Mouse (Mus musculus): ENCODE data around the gene Skida1. TPM values are rescaled to one million over a fixed set of nuclear protein-coding genes. Genes with fewer than 3 reads are reported as not detected.

Skida1 gene
- polyA plus RNA-seq, 2 experiments = 0.27 to 0.60 TPM

DNA sequence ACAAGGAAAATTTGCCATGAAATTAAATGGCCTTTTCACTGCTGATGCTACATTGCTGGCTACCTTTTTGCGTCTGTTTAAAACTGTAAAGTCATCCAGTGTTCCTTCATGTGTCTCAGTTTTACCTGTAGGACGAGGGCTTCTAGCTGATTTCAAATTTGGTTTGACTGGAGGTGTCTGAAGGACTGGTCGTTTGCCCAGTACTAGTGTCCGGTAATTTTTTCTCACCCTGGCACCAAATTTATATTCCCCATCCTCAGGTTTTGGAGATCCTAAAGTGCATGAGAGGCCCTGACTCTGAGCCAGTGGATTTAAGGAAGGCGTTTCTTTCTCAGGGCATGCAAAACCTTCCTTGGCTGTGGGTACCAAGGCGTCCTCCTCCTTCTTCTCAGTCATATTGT, 3.1 kb downstream of the Skida1 start:
- Histone ChIP-seq H3K4me1 (replicated peaks; ENCODE audit: control insufficient read depth in 2 of 2, insufficient read depth in 2 of 2, low read length in 1 of 2) (peaks cover 0 to 11% of the 10 kb centered on the region in 2 experiments; a peak in 3 of 4 replicates), H3K9ac (replicated peaks) (no peak overlapping the region), H3K27ac (no peak overlapping the region), H3K4me2 (ENCODE audit: low read depth) (peak overlapping the region; percentile 70), H3K9me3 (ENCODE audit: control insufficient read depth, low read length) (no peaks in the 10 kb centered on the region), H3K27me3 (ENCODE audit: control insufficient read depth, insufficient read depth, low read length) (peaks cover 71% of the 10 kb centered on the region), H3K4me3 (ENCODE audit: insufficient read depth in 1 of 2, low read depth in 2 of 2, low read length in 2 of 2) (peak overlapping the region in 1 of 2 experiments; percentile 67; a peak in 2 of 4 replicates), H3K36me3 (replicated peaks; ENCODE audit: control insufficient read depth, insufficient read depth, low read depth) (no peaks in the 10 kb centered on the region)
- 44% methylated on average over 6 of the region's 6 CpGs for WGBS (ENCODE audit: insufficient replicate concordance)
- DNase-seq (ENCODE audit: low read depth in 3 of 3, low spot score in 3 of 3) (no peak), ATAC-seq (ENCODE audit: insufficient read depth) (no peak)
- no peak for TF ChIP-seq CTCF (IDR thresholded peaks at IDR 0.05; ENCODE audit: low read depth)
- no peak for TF ChIP-seq EP300 (IDR thresholded peaks at IDR 0.05; ENCODE audit: low read depth)

DNA sequence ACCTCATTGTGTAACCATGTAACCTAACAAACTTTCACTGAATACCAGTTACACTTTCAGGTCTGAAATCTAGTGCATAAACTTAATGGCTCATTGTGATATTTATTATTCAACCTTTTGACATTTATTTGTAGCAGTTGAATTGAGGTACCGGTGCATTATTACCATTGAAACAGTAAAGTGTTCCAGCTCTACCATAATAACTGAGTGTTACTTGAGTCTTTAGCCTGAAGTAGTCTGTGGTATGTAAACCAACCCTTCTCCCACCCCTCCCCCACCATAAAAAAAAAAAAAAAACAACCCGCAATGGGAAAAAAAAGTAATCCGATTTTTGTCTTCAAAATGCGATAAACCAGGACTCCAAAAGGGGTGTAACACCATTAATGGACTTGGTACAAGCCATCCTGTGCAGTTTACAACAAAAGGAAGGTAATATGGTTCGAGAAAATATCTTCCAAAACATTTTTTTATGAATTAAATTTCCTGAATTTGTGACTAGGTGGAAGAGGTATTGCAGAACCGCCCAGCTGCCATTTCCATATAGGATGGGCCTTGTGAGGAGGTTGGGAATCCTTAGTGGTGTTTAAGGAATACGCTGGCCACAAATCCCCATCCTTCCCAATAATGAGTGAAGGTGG, 3.6 kb downstream of the Skida1 start:
- Histone ChIP-seq H3K4me1 (replicated peaks; ENCODE audit: control insufficient read depth in 2 of 2, insufficient read depth in 2 of 2, low read length in 1 of 2) (peaks cover 0 to 11% of the 10 kb centered on the region in 2 experiments; a peak in 3 of 4 replicates), H3K4me2 (ENCODE audit: low read depth) (peak overlapping the region; percentile 70), H3K27ac (no peak overlapping the region), H3K9me3 (ENCODE audit: control insufficient read depth, low read length) (no peaks in the 10 kb centered on the region), H3K36me3 (replicated peaks; ENCODE audit: control insufficient read depth, insufficient read depth, low read depth) (no peaks in the 10 kb centered on the region), H3K27me3 (ENCODE audit: control insufficient read depth, insufficient read depth, low read length) (peaks cover 70% of the 10 kb centered on the region), H3K9ac (replicated peaks) (no peak overlapping the region), H3K4me3 (ENCODE audit: insufficient read depth in 1 of 2, low read depth in 2 of 2, low read length in 2 of 2) (no peak overlapping the region; a peak in 1 of 4 replicates)
- no peak for TF ChIP-seq EP300 (IDR thresholded peaks at IDR 0.05; ENCODE audit: low read depth)
- TF ChIP-seq CTCF (IDR thresholded peaks at IDR 0.05; ENCODE audit: low read depth) = no peak
- WGBS (ENCODE audit: insufficient replicate concordance) = 37% methylated on average over 7 of the region's 7 CpGs
- ATAC-seq (ENCODE audit: insufficient read depth) (no peak), DNase-seq (ENCODE audit: low read depth in 3 of 3, low spot score in 3 of 3) (no peak)

DNA sequence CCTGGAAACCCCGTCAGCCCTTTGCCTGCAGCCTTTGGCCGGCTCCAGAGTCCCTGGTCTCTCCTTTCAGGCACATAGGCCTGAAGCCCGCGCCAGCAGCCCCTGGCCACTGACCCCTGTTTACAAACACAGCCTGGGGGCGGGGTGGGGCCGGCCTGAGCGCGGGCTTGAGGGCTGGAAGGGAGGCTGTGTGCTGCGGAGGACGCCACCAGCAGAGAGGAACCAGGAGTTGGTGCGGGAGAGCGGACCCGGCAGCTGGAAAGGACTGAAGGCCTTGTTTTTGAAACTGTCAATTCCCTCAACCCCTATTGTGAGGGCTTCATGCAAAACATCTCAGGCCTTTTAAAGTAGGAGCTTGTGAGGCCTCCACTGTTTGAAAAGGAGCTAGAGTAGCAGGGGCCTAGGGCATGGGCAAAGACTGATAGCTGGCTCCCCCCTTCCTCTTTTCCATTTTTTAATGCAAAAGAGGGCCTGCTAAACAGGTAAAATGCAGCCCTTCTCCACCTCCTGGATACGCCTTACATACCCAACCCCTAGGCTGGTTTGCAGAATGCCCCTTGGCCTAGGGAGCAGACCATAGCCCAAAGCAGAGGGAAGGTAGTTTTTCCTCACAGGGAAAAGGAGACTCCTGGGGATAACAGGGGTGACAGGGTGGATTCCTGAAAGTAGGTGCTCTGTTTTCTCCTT, 7.5 kb downstream of the Skida1 start:
- Histone ChIP-seq H3K27ac (no peak overlapping the region), H3K9ac (replicated peaks) (no peak overlapping the region), H3K36me3 (replicated peaks; ENCODE audit: control insufficient read depth, insufficient read depth, low read depth) (no peaks in the 10 kb centered on the region), H3K4me1 (replicated peaks; ENCODE audit: control insufficient read depth in 2 of 2, insufficient read depth in 2 of 2, low read length in 1 of 2) (peaks cover 0 to 8% of the 10 kb centered on the region in 2 experiments; a peak in 1 of 4 replicates), H3K27me3 (ENCODE audit: control insufficient read depth, insufficient read depth, low read length) (peaks cover 58% of the 10 kb centered on the region), H3K4me2 (ENCODE audit: low read depth) (peak overlapping the region; percentile 18; the same call in 1 of the 2 replicates), H3K9me3 (ENCODE audit: control insufficient read depth, low read length) (no peaks in the 10 kb centered on the region), H3K4me3 (ENCODE audit: insufficient read depth in 1 of 2, low read depth in 2 of 2, low read length in 2 of 2) (no peak overlapping the region)
- TF ChIP-seq EP300 (IDR thresholded peaks at IDR 0.05; ENCODE audit: low read depth) = no peak
- no peak for TF ChIP-seq CTCF (IDR thresholded peaks at IDR 0.05; ENCODE audit: low read depth)
- 39% methylated on average over 14 of the region's 14 CpGs for WGBS (ENCODE audit: insufficient replicate concordance)
- no peak for DNase-seq (ENCODE audit: low read depth in 3 of 3, low spot score in 3 of 3)
- no peak for ATAC-seq (ENCODE audit: insufficient read depth)

DNA sequence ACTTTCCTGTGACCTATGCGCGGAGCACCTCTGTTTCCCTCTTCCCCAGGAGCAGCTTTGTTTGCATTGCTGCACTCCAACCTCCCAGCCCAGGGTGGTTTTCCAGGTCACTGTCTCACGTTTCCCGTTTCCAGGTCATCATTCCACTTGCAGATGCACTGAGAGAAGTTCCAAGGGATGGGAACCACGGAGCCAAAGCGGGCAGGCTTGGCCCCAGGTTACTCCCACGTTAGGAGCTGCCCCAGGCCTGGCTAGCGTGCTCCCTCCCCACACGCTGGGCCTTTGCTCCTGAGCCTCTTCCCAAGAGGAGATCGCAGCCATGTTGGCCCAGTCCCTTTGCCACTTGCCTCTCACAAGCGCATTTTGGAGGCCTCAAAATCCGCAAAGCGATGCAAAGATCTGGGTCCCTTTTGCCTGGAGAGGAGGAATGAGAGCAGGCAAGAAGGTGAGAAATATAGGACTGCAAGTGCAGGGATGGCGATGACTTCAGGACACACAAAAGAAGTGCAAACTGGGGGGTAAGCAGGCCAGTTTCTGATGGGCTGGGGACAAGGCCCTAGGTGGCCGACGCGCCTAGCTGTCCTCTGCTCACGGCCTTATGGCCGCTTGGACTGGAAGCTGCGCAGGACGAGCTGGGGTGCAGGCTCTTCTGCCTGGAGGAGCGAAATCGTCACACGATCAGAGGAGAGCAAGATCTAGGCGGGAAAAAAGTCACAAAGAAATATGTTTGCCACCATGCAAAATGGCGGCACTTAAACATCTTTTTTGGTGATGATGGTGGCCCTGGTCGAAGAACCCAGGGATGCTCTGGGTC, 8.3 kb downstream of the Skida1 start:
- DNase-seq (ENCODE audit: low read depth in 3 of 3, low spot score in 3 of 3) = no peak
- H3K9ac ChIP-seq (replicated peaks) = no peak overlapping the region

More for the DNA sequence above, 8.3 kb downstream of the Skida1 start:
- WGBS (ENCODE audit: insufficient replicate concordance) = 68% methylated on average over 27 of the region's 27 CpGs
- Histone ChIP-seq H3K4me3 (ENCODE audit: insufficient read depth in 1 of 2, low read depth in 2 of 2, low read length in 2 of 2) (no peak overlapping the region), H3K36me3 (replicated peaks; ENCODE audit: control insufficient read depth, insufficient read depth, low read depth) (no peaks in the 10 kb centered on the region), H3K4me2 (ENCODE audit: low read depth) (peak overlapping the region; percentile 18; the same call in 1 of the 2 replicates), H3K27ac (no peak overlapping the region), H3K4me1 (replicated peaks; ENCODE audit: control insufficient read depth in 2 of 2, insufficient read depth in 2 of 2, low read length in 1 of 2) (peaks cover 0 to 8% of the 10 kb centered on the region in 2 experiments; a peak in 1 of 4 replicates), H3K27me3 (ENCODE audit: control insufficient read depth, insufficient read depth, low read length) (peaks cover 52% of the 10 kb centered on the region), H3K9me3 (ENCODE audit: control insufficient read depth, low read length) (no peaks in the 10 kb centered on the region)
- 0 out of 2 replicates have a peak, but pooled peaks have one; percentile 23 for ATAC-seq (ENCODE audit: insufficient read depth)
- TF ChIP-seq CTCF (IDR thresholded peaks at IDR 0.05; ENCODE audit: low read depth) (no peak), EP300 (IDR thresholded peaks at IDR 0.05; ENCODE audit: low read depth) (no peak)

All from liver, embryonic 14.5 days (tissue).